Mouse (Mus musculus): Measurements from ENCODE around the gene Rpa2. TPM values are rescaled to one million over a fixed set of nuclear protein-coding genes. Genes with fewer than 3 reads are reported as not detected.
"Not testable (repeated sequence)": the region's sequence is repeated elsewhere in the genome, so short reads cannot be mapped to it uniquely, and the experiment has no call there.

Gene Rpa2
- polyA plus RNA-seq, 1 experiment from 2014 or later, result 113 TPM

GRCm38 (mm10) chr4:132774905-132775304 lies 6.8 kb downstream of the Rpa2 start:
- H3K9me3 ChIP-seq (replicated peaks), result no peaks in the 10 kb centered on the region
- no peak for ATAC-seq (replicated peaks; ENCODE audit: low FRiP score)
- H3K9ac ChIP-seq, result no peak overlapping the region
- H3K4me3 ChIP-seq (replicated peaks), result no peak overlapping the region
- H3K4me1 ChIP-seq, result no peaks in the 10 kb centered on the region
- H3K4me2 ChIP-seq, result no peak overlapping the region
- H3K27ac ChIP-seq, result no peak overlapping the region
- peaks cover 99% of the 10 kb centered on the region for H3K36me3 ChIP-seq
- WGBS, result 85% methylated on average over 3 of the region's 3 CpGs
- H3K27me3 ChIP-seq, result no peaks in the 10 kb centered on the region

- Histone ChIP-seq H3K4me2 (no peak overlapping the region), H3K9me3 (replicated peaks) (no peaks in the 10 kb centered on the region), H3K9ac (no peak overlapping the region), H3K4me1 (no peaks in the 10 kb centered on the region), H3K27ac (no peak overlapping the region), H3K27me3 (no peaks in the 10 kb centered on the region), H3K4me3 (replicated peaks) (no peak overlapping the region), H3K36me3 (peaks cover 81% of the 10 kb centered on the region)
- ATAC-seq (replicated peaks; ENCODE audit: low FRiP score), result no peak
- WGBS, result 88% methylated on average over 5 of the region's 5 CpGs
Measured at GRCm38 (mm10) chr4:132776764-132777163, 8.6 kb downstream of the Rpa2 start.

- H3K4me2 ChIP-seq, result no peak overlapping the region
- ATAC-seq (replicated peaks; ENCODE audit: low FRiP score), result no peak
- H3K4me3 ChIP-seq (replicated peaks), result no peak overlapping the region
- H3K4me1 ChIP-seq, result no peaks in the 10 kb centered on the region
- no peak overlapping the region for H3K27ac ChIP-seq
- WGBS, result 81% methylated on average over 6 of the region's 6 CpGs
- peaks cover 61% of the 10 kb centered on the region for H3K36me3 ChIP-seq
- no peaks in the 10 kb centered on the region for H3K9me3 ChIP-seq (replicated peaks)
- H3K9ac ChIP-seq, result no peak overlapping the region
- H3K27me3 ChIP-seq, result no peaks in the 10 kb centered on the region
Measured at GRCm38 (mm10) chr4:132778562-132779201, 10.6 kb downstream of the Rpa2 start.

- Histone ChIP-seq H3K9me3 (replicated peaks) (no peaks in the 10 kb centered on the region), H3K4me2 (no peak overlapping the region), H3K4me3 (replicated peaks) (no peak overlapping the region), H3K27me3 (no peaks in the 10 kb centered on the region), H3K27ac (no peak overlapping the region), H3K4me1 (no peaks in the 10 kb centered on the region), H3K9ac (no peak overlapping the region), H3K36me3 (peaks cover 45% of the 10 kb centered on the region)
- ATAC-seq (replicated peaks; ENCODE audit: low FRiP score), result no peak
- 88% methylated on average over 4 of the region's 4 CpGs for WGBS
Measured at GRCm38 (mm10) chr4:132780288-132780687, 12.2 kb downstream of the Rpa2 start.

GRCm38 (mm10) chr4:132783732-132784131 lies 15.6 kb downstream of the Rpa2 start:
- no peak for ATAC-seq (replicated peaks; ENCODE audit: low FRiP score)

GRCm38 (mm10) chr4:132785228-132785627 lies 17.1 kb downstream of the Rpa2 start:
- no peak overlapping the region for H3K27ac ChIP-seq
- WGBS, result 72% methylated on average over 13 of the region's 13 CpGs
- H3K4me3 ChIP-seq (replicated peaks), result no peak overlapping the region
- no peak overlapping the region for H3K4me2 ChIP-seq
- no peak overlapping the region for H3K9ac ChIP-seq
- no peak for ATAC-seq (replicated peaks; ENCODE audit: low FRiP score)
- H3K9me3 ChIP-seq (replicated peaks), result no peaks in the 10 kb centered on the region
- no peaks in the 10 kb centered on the region for H3K36me3 ChIP-seq
- H3K4me1 ChIP-seq, result no peaks in the 10 kb centered on the region
- no peaks in the 10 kb centered on the region for H3K27me3 ChIP-seq

More at GRCm38 (mm10) chr4:132783732-132784131, 15.6 kb downstream of the Rpa2 start:
- H3K4me1 ChIP-seq, result no peaks in the 10 kb centered on the region
- no peak overlapping the region for H3K4me3 ChIP-seq (replicated peaks)
- no peak overlapping the region for H3K9ac ChIP-seq
- no peak overlapping the region for H3K27ac ChIP-seq
- no peak overlapping the region for H3K4me2 ChIP-seq
- WGBS, result 89% methylated on average over 2 of the region's 2 CpGs
- H3K9me3 ChIP-seq (replicated peaks), result no peaks in the 10 kb centered on the region
- no peaks in the 10 kb centered on the region for H3K27me3 ChIP-seq
- H3K36me3 ChIP-seq, result peaks cover 11% of the 10 kb centered on the region

GRCm38 (mm10) chr4:132789731-132790130 lies 21.6 kb downstream of the Rpa2 start:
- Histone ChIP-seq H3K9me3 (replicated peaks) (no peaks in the 10 kb centered on the region), H3K4me3 (replicated peaks) (no peak overlapping the region), H3K9ac (no peak overlapping the region), H3K4me1 (peaks cover 10% of the 10 kb centered on the region), H3K4me2 (no peak overlapping the region), H3K36me3 (no peaks in the 10 kb centered on the region), H3K27ac (no peak overlapping the region), H3K27me3 (peaks cover 5% of the 10 kb centered on the region)
- ATAC-seq (replicated peaks; ENCODE audit: low FRiP score), result no peak
- 93% methylated on average over 8 of the region's 8 CpGs for WGBS

- H3K27ac ChIP-seq; H3K36me3 ChIP-seq; ATAC-seq (replicated peaks; ENCODE audit: low FRiP score); H3K9ac ChIP-seq; H3K4me3 ChIP-seq (replicated peaks); H3K9me3 ChIP-seq (replicated peaks): not testable (repeated sequence)
- WGBS, result 80% methylated on average over 8 of the region's 9 CpGs
- H3K4me2 ChIP-seq, result peak overlapping the region; percentile 15; the same call in 1 of the 2 replicates
- peaks cover 24% of the 10 kb centered on the region for H3K27me3 ChIP-seq
- peaks cover 23% of the 10 kb centered on the region for H3K4me1 ChIP-seq
Measured at GRCm38 (mm10) chr4:132793322-132794004, 25.3 kb downstream of the Rpa2 start.

- Histone ChIP-seq H3K4me2 (peak overlapping the region; percentile 15), H3K36me3 (no peaks in the 10 kb centered on the region), H3K4me3 (replicated peaks) (no peak overlapping the region), H3K27me3 (peaks cover 24% of the 10 kb centered on the region), H3K4me1 (peaks cover 23% of the 10 kb centered on the region), H3K27ac (no peak overlapping the region), H3K9me3 (replicated peaks) (no peaks in the 10 kb centered on the region), H3K9ac (no peak overlapping the region)
- ATAC-seq (replicated peaks; ENCODE audit: low FRiP score), result peak; percentile 59; the same call in 1 of the 2 replicates
- WGBS, result 32% methylated on average over 9 of the region's 9 CpGs
Measured at GRCm38 (mm10) chr4:132794028-132794427, 25.9 kb downstream of the Rpa2 start.

- Histone ChIP-seq H3K4me2 (no peak overlapping the region), H3K4me1 (peaks cover 23% of the 10 kb centered on the region), H3K4me3 (replicated peaks) (peak overlapping the region; percentile 38; the same call in 1 of the 2 replicates), H3K27ac (no peak overlapping the region), H3K9me3 (replicated peaks) (no peaks in the 10 kb centered on the region), H3K9ac (no peak overlapping the region), H3K27me3 (peaks cover 24% of the 10 kb centered on the region), H3K36me3 (no peaks in the 10 kb centered on the region)
- 71% methylated on average over 8 of the region's 8 CpGs for WGBS
- no peak for ATAC-seq (replicated peaks; ENCODE audit: low FRiP score)
Measured at GRCm38 (mm10) chr4:132794760-132795159, 26.6 kb downstream of the Rpa2 start.

GRCm38 (mm10) chr4:132795171-132795570 lies 27.0 kb downstream of the Rpa2 start:
- Histone ChIP-seq H3K9me3 (replicated peaks) (no peaks in the 10 kb centered on the region), H3K4me2 (peak overlapping the region; percentile 63; the same call in 1 of the 2 replicates), H3K27ac (no peak overlapping the region), H3K27me3 (peaks cover 24% of the 10 kb centered on the region), H3K9ac (no peak overlapping the region), H3K4me1 (peaks cover 23% of the 10 kb centered on the region), H3K36me3 (no peaks in the 10 kb centered on the region), H3K4me3 (replicated peaks) (peak overlapping the region; percentile 38; the same call in 1 of the 2 replicates)
- no peak for ATAC-seq (replicated peaks; ENCODE audit: low FRiP score)
- WGBS, result 48% methylated on average over 7 of the region's 7 CpGs

GRCm38 (mm10) chr4:132796196-132796886 lies 28.2 kb downstream of the Rpa2 start, which contains the start of gene Themis2:
Themis2 (minus strand) TSS chr4:132796387.
- Histone ChIP-seq H3K9me3 (replicated peaks) (no peaks in the 10 kb centered on the region), H3K4me2 (peak within 1 kb of the TSS; percentile 63), H3K27me3 (peaks cover 24% of the 10 kb centered on the region), H3K36me3 (no peaks in the 10 kb centered on the region), H3K4me3 (replicated peaks) (peak within 1 kb of the TSS; percentile 38), H3K27ac (no peak within 1 kb of the TSS), H3K4me1 (peaks cover 23% of the 10 kb centered on the region), H3K9ac (peak within 1 kb of the TSS; percentile 36; the same call in 1 of the 2 replicates)
- peak; percentile 52; the same call in 1 of the 2 replicates for ATAC-seq (replicated peaks; ENCODE audit: low FRiP score)
- WGBS, result 2% methylated on average over 21 of the region's 21 CpGs

Measured in kidney, embryonic 15.5 days (tissue).